In the genomic region with DNA sequence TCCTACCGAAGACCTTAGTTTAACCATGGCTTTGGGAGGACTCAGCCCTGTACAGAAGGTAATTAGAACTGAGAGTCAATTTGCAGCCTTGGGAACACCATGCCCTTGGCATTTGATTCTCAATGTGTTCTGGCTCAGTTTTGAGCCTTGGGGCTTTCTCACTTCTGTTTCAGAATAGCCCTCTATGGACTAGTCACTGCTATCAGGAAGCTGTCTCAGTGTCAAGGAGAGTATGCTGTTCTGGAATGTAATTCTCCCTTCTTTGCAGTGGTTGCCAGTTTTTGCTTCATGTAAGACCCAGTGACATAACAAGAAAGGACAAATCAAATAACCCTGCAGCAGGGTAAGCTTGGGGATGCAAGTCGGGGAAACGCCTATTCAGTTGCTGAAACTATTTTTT, we compare ENCODE assay signal across 18 mouse cellular contexts.
DNase-seq lines count a peak whose midpoint lies in the region; ATAC-seq and TF ChIP-seq lines count a peak whose summit lies in the region.
"Had no signal": no experiment of that assay in that cellular context is flagged by ENCODE, and none has a peak within 500 bp of the region (broad histone marks: within the 10 kb centered on the region; RNA-seq: fewer than 3 reads in every experiment).

No protein-coding gene starts in this region.

- H3K9me3 ChIP-seq in forebrain, postnatal 0 days (ENCODE audit: low read length): no peaks in the 10 kb centered on the region
- H3K9me3 ChIP-seq in forebrain, embryonic 15.5 days: no peaks in the 10 kb centered on the region
- H3K9me3 ChIP-seq in lung, embryonic 15.5 days: no peaks in the 10 kb centered on the region
- H3K9me3 ChIP-seq: embryonic facial prominence, embryonic 15.5 days; forebrain, embryonic 12.5 days; neural tube, embryonic 13.5 days had no signal

- H3K4me1 ChIP-seq in forebrain, postnatal 0 days (ENCODE audit: insufficient read depth): no peaks in the 10 kb centered on the region
- H3K4me1 ChIP-seq in forebrain, embryonic 15.5 days: no peaks in the 10 kb centered on the region
- no peaks in the 10 kb centered on the region for H3K4me1 ChIP-seq in lung, embryonic 15.5 days
- H3K4me1 ChIP-seq: embryonic facial prominence, embryonic 15.5 days; forebrain, embryonic 12.5 days; neural tube, embryonic 13.5 days had no signal

- no peak overlapping the region for H3K27ac ChIP-seq in forebrain, postnatal 0 days (ENCODE audit: low read depth, low read length)
- no peak overlapping the region for H3K27ac ChIP-seq in forebrain, embryonic 15.5 days (replicated peaks)
- H3K27ac ChIP-seq in lung, embryonic 15.5 days: no peak overlapping the region
- H3K27ac ChIP-seq: embryonic facial prominence, embryonic 15.5 days; forebrain, embryonic 12.5 days; neural tube, embryonic 13.5 days had no signal

- H3K27me3 ChIP-seq in forebrain, postnatal 0 days (ENCODE audit: insufficient read depth, low read length): no peaks in the 10 kb centered on the region
- H3K27me3 ChIP-seq in forebrain, embryonic 15.5 days: no peaks in the 10 kb centered on the region
- H3K27me3 ChIP-seq in lung, embryonic 15.5 days: no peaks in the 10 kb centered on the region
- H3K27me3 ChIP-seq: embryonic facial prominence, embryonic 15.5 days; forebrain, embryonic 12.5 days; neural tube, embryonic 13.5 days had no signal

- H3K4me2 ChIP-seq in forebrain, postnatal 0 days (ENCODE audit: low read depth): no peak overlapping the region
- H3K4me2 ChIP-seq in forebrain, embryonic 15.5 days (replicated peaks): no peak overlapping the region
- H3K4me2 ChIP-seq in lung, embryonic 15.5 days: no peak overlapping the region
- H3K4me2 ChIP-seq: embryonic facial prominence, embryonic 15.5 days; forebrain, embryonic 12.5 days; heart, embryonic 11.5 days; neural tube, embryonic 13.5 days had no signal

- no peak overlapping the region for H3K4me3 ChIP-seq in forebrain, postnatal 0 days (ENCODE audit: low read depth, low read length)
- H3K4me3 ChIP-seq in forebrain, embryonic 15.5 days: no peak overlapping the region
- no peak overlapping the region for H3K4me3 ChIP-seq in lung, embryonic 15.5 days
- H3K4me3 ChIP-seq: embryonic facial prominence, embryonic 15.5 days; forebrain, embryonic 12.5 days; neural tube, embryonic 13.5 days had no signal

- H3K36me3 ChIP-seq in forebrain, postnatal 0 days (ENCODE audit: insufficient read depth): no peaks in the 10 kb centered on the region
- no peaks in the 10 kb centered on the region for H3K36me3 ChIP-seq in forebrain, embryonic 15.5 days
- no peaks in the 10 kb centered on the region for H3K36me3 ChIP-seq in lung, embryonic 15.5 days
- H3K36me3 ChIP-seq: embryonic facial prominence, embryonic 15.5 days; forebrain, embryonic 12.5 days; neural tube, embryonic 13.5 days had no signal

- H3K9ac ChIP-seq in forebrain, postnatal 0 days: no peak overlapping the region
- no peak overlapping the region for H3K9ac ChIP-seq in forebrain, embryonic 15.5 days (replicated peaks)
- no peak overlapping the region for H3K9ac ChIP-seq in lung, embryonic 15.5 days
- H3K9ac ChIP-seq: embryonic facial prominence, embryonic 15.5 days; forebrain, embryonic 12.5 days; neural tube, embryonic 13.5 days had no signal

- no peak for ATAC-seq in forebrain, postnatal 0 days
- no peak for ATAC-seq in forebrain, embryonic 15.5 days (replicated peaks)
- peak; percentile 39; the same call in 1 of the 2 replicates for ATAC-seq in lung, embryonic 15.5 days (ENCODE audit: borderline replicate concordance, extremely low read depth, low FRiP score, low TSS enrichment)
- no peak for ATAC-seq in CD4-positive, CD25-positive, alpha-beta regulatory T cell, adult 4 months
- ATAC-seq: lung, postnatal 0 days had no signal

- no peak for TF ChIP-seq CTCF in forebrain, postnatal 0 days (IDR thresholded peaks at IDR 0.05; ENCODE audit: low read depth)

- DNase-seq in forebrain, postnatal 0 days: peak; percentile 8
- DNase-seq in lung, postnatal 4 days: no peak
- DNase-seq in Muller cell, postnatal 12 days (ENCODE audit: inconsistent ontology term): peak; percentile 50
- peak; percentile 65 for DNase-seq in cerebellum, adult 9-10 months
- DNase-seq in embryo, embryonic 11 days: no peak
- DNase-seq: adrenal gland, postnatal 25 days; B cell, adult 2 months; left cerebral cortex, postnatal 4 days; right cerebral cortex, postnatal 25 days; thymus, postnatal 4 days had no signal

- WGBS in forebrain, postnatal 0 days: 76% methylated on average over 3 of the region's 3 CpGs
- whole genome bisulfite sequencing in forebrain, embryonic 15.5 days: 78% methylated on average over 3 of the region's 3 CpGs
- 68% methylated on average over 3 of the region's 3 CpGs for WGBS in lung, embryonic 15.5 days

Comparison
In these comparisons a context has a peak if more than half of its experiments do, and no peak if none do; other contexts are left out.
1. DNase-seq: peak in forebrain, postnatal 0 days (single experiment), Muller cell, postnatal 12 days (single experiment) and cerebellum, adult 9-10 months (single experiment); none in lung, postnatal 4 days (0 of 2) and embryo, embryonic 11 days (single experiment).